Comparison of ENCODE assay signal across 13 mouse cellular contexts in genomic region chr13:99442434-99443249, GRCm38 (mm10).
DNase-seq lines count a peak whose midpoint lies in the region; ATAC-seq and TF ChIP-seq lines count a peak whose summit lies in the region.
"Had no signal": no experiment of that assay in that cellular context is flagged by ENCODE, and none has a peak within 500 bp of the region (broad histone marks: within the 10 kb centered on the region; RNA-seq: fewer than 3 reads in every experiment).

No protein-coding gene starts in this region.

- no peak overlapping the region for H3K4me2 ChIP-seq in kidney, embryonic 14.5 days (replicated peaks; ENCODE audit: low read depth, low read length)
- 0 out of 2 replicates have a peak overlapping the region, but pooled peaks have one; percentile 13 for H3K4me2 ChIP-seq in embryonic facial prominence, embryonic 11.5 days (ENCODE audit: low read depth, low read length)
- H3K4me2 ChIP-seq in hindbrain, embryonic 13.5 days = peak overlapping the region; percentile 43
- H3K4me2 ChIP-seq in midbrain, embryonic 16.5 days (ENCODE audit: low read length) = peak overlapping the region; percentile 22

- DNase-seq in kidney, adult 2 months = peak; percentile 41
- no peak for DNase-seq in embryonic facial prominence, embryonic 11.5 days (ENCODE audit: low spot score)
- DNase-seq in cerebellum, postnatal 25 days = no peak
- no peak for DNase-seq in heart, postnatal 25 days (ENCODE audit: low spot score)
- DNase-seq: cerebellum, adult 9-11 months; heart, postnatal 4 days; thymus, adult 18-20 months had no signal

- no peaks in the 10 kb centered on the region for H3K27me3 ChIP-seq in kidney, adult 2 months (replicated peaks; ENCODE audit: control insufficient read depth, insufficient read depth, low read length)
- no peaks in the 10 kb centered on the region for H3K27me3 ChIP-seq in kidney, embryonic 14.5 days (ENCODE audit: control insufficient read depth, insufficient read depth, low read length)
- H3K27me3 ChIP-seq in embryonic facial prominence, embryonic 11.5 days (ENCODE audit: control insufficient read depth, insufficient read depth, low read length) = no peaks in the 10 kb centered on the region
- no peaks in the 10 kb centered on the region for H3K27me3 ChIP-seq in hindbrain, embryonic 13.5 days
- H3K27me3 ChIP-seq in midbrain, embryonic 16.5 days (ENCODE audit: control insufficient read depth, insufficient read depth, low read depth, low read length) = no peaks in the 10 kb centered on the region

- H3K36me3 ChIP-seq in kidney, adult 2 months (ENCODE audit: control insufficient read depth, insufficient read depth, low read length) = no peaks in the 10 kb centered on the region
- peaks cover 4% of the 10 kb centered on the region; the same call in 1 of the 2 replicates for H3K36me3 ChIP-seq in kidney, embryonic 14.5 days (ENCODE audit: control insufficient read depth, insufficient read depth, low read length)
- no peaks in the 10 kb centered on the region for H3K36me3 ChIP-seq in embryonic facial prominence, embryonic 11.5 days (replicated peaks; ENCODE audit: control insufficient read depth, insufficient read depth, low read depth, low read length)
- H3K36me3 ChIP-seq in hindbrain, embryonic 13.5 days = peaks cover 45% of the 10 kb centered on the region
- H3K36me3 ChIP-seq in midbrain, embryonic 16.5 days (ENCODE audit: control insufficient read depth, insufficient read depth, low read length) = peaks cover 19% of the 10 kb centered on the region

- no peak for TF ChIP-seq POLR2A in kidney, adult 2 months (IDR thresholded peaks at IDR 0.05; ENCODE audit: low read depth, low read length)

- TF ChIP-seq CTCF in kidney, adult 2 months (conservative IDR thresholded peaks at IDR 0.05; ENCODE audit: insufficient read depth, insufficient read length, low read depth, low read length) = no peak

- H3K9ac ChIP-seq in kidney, embryonic 14.5 days (ENCODE audit: low read depth, low read length) = no peak overlapping the region
- H3K9ac ChIP-seq in embryonic facial prominence, embryonic 11.5 days (replicated peaks; ENCODE audit: low read length) = no peak overlapping the region
- peak overlapping the region; percentile 59; the same call in 1 of the 2 replicates for H3K9ac ChIP-seq in hindbrain, embryonic 13.5 days
- H3K9ac ChIP-seq in midbrain, embryonic 16.5 days (ENCODE audit: low read depth, low read length) = no peak overlapping the region

- intact Hi-C loops in heart, postnatal 25 days (cut with DNase I) = no loop called here

- ATAC-seq in kidney, embryonic 14.5 days (ENCODE audit: low FRiP score, low TSS enrichment) = no peak
- ATAC-seq in embryonic facial prominence, embryonic 11.5 days (replicated peaks; ENCODE audit: insufficient number of reproducible peaks, low FRiP score, low TSS enrichment, low read depth) = no peak
- no peak for ATAC-seq in hindbrain, embryonic 13.5 days (ENCODE audit: low FRiP score)
- ATAC-seq in midbrain, embryonic 16.5 days = no peak
- no peak for ATAC-seq in cerebellum, adult (ENCODE audit: insufficient number of reproducible peaks, low FRiP score, low TSS enrichment)

- H3K9me3 ChIP-seq in kidney, embryonic 14.5 days (ENCODE audit: control insufficient read depth, low read length) = no peaks in the 10 kb centered on the region
- H3K9me3 ChIP-seq in embryonic facial prominence, embryonic 11.5 days (replicated peaks; ENCODE audit: control insufficient read depth, low read length) = no peaks in the 10 kb centered on the region
- H3K9me3 ChIP-seq in hindbrain, embryonic 13.5 days = no peaks in the 10 kb centered on the region
- no peaks in the 10 kb centered on the region for H3K9me3 ChIP-seq in midbrain, embryonic 16.5 days (replicated peaks; ENCODE audit: control insufficient read depth, low read length, poor library complexity, severe bottlenecking)

- H3K27ac ChIP-seq in kidney, adult 2 months (ENCODE audit: insufficient read depth, low read depth, low read length) = no peak overlapping the region
- H3K27ac ChIP-seq in kidney, embryonic 14.5 days (ENCODE audit: low read depth, low read length) = no peak overlapping the region
- H3K27ac ChIP-seq in embryonic facial prominence, embryonic 11.5 days (replicated peaks; ENCODE audit: low read depth, low read length) = peak overlapping the region; percentile 30; the same call in 1 of the 2 replicates
- peak overlapping the region; percentile 92 for H3K27ac ChIP-seq in hindbrain, embryonic 13.5 days
- H3K27ac ChIP-seq in midbrain, embryonic 16.5 days (ENCODE audit: low read length) = peak overlapping the region; percentile 40; the same call in 1 of the 2 replicates

- 0 out of 2 replicates have a peak, but pooled peaks cover 3% of the 10 kb centered on the region for H3K4me1 ChIP-seq in kidney, adult 2 months (ENCODE audit: control insufficient read depth, insufficient read depth, low read length)
- H3K4me1 ChIP-seq in kidney, embryonic 14.5 days (ENCODE audit: control insufficient read depth, insufficient read depth, low read length) = peaks cover 10% of the 10 kb centered on the region
- H3K4me1 ChIP-seq in embryonic facial prominence, embryonic 11.5 days (ENCODE audit: control insufficient read depth, insufficient read depth, low read length) = peaks cover 7% of the 10 kb centered on the region; the same call in 1 of the 2 replicates
- peaks cover 68% of the 10 kb centered on the region for H3K4me1 ChIP-seq in hindbrain, embryonic 13.5 days (replicated peaks)
- peaks cover 59% of the 10 kb centered on the region for H3K4me1 ChIP-seq in midbrain, embryonic 16.5 days (ENCODE audit: control insufficient read depth, insufficient read depth, low read length)

- WGBS in kidney, adult 2 months = 83% methylated on average over 12 of the region's 12 CpGs
- WGBS in kidney, embryonic 14.5 days = 85% methylated on average over 12 of the region's 12 CpGs
- WGBS in embryonic facial prominence, embryonic 11.5 days = 61% methylated on average over 12 of the region's 12 CpGs
- 19% methylated on average over 12 of the region's 12 CpGs for WGBS in hindbrain, embryonic 13.5 days
- WGBS in midbrain, embryonic 16.5 days = 5% methylated on average over 12 of the region's 12 CpGs

- no peak overlapping the region for H3K4me3 ChIP-seq in kidney, adult 2 months (ENCODE audit: insufficient read depth, low read depth, low read length)
- no peak overlapping the region for H3K4me3 ChIP-seq in kidney, embryonic 14.5 days (ENCODE audit: low read length)
- H3K4me3 ChIP-seq in embryonic facial prominence, embryonic 11.5 days (ENCODE audit: low read depth, low read length) = no peak overlapping the region
- H3K4me3 ChIP-seq in hindbrain, embryonic 13.5 days = peak overlapping the region; percentile 23; the same call in 1 of the 2 replicates
- no peak overlapping the region for H3K4me3 ChIP-seq in midbrain, embryonic 16.5 days (ENCODE audit: low read depth, low read length)
- H3K4me3 ChIP-seq: erythroblast, embryonic 14.5 days; megakaryocyte, embryonic 14.5 days had no signal

Comparison
In these comparisons a context has a peak if more than half of its experiments do, and no peak if none do; other contexts are left out.
1. H3K27ac ChIP-seq: peak in embryonic facial prominence, embryonic 11.5 days (single experiment), hindbrain, embryonic 13.5 days (single experiment) and midbrain, embryonic 16.5 days (single experiment); none in kidney, adult 2 months (single experiment) and kidney, embryonic 14.5 days (single experiment).